Mouse (Mus musculus) ovary, postnatal 10 days (tissue): Measurements from ENCODE around the gene H2al2b.
"Not testable (repeated sequence)": the region's sequence is repeated elsewhere in the genome, so short reads cannot be mapped to it uniquely, and the experiment has no call there.

ENCODE experiments used
- DNase-seq: peaks from one replicate; pipeline ENCODE4 v3.0.0; 2022; ENCODE audit warnings: low spot score

The H2al2b gene

GRCm38 (mm10) chrY:2720574-2720973 is at the start of gene H2al2b:
Gene H2al2b (minus strand): TSS chrY:2720674.
- not testable (repeated sequence) for DNase-seq
